Comparison of ENCODE assay signal across 10 mouse cellular contexts in genomic region chr1:168180622-168181441, GRCm38 (mm10).
DNase-seq lines count a peak whose midpoint lies in the region; ATAC-seq and TF ChIP-seq lines count a peak whose summit lies in the region.
"Had no signal": no experiment of that assay in that cellular context is flagged by ENCODE, and none has a peak within 500 bp of the region (broad histone marks: within the 10 kb centered on the region; RNA-seq: fewer than 3 reads in every experiment).

No protein-coding gene starts in this region.

- no peak for ATAC-seq in kidney, embryonic 14.5 days (ENCODE audit: low FRiP score, low TSS enrichment)
- ATAC-seq in kidney, embryonic 15.5 days (replicated peaks; ENCODE audit: low FRiP score): no peak

- TF ChIP-seq POLR2A in kidney, adult 2 months (IDR thresholded peaks at IDR 0.05; ENCODE audit: low read depth, low read length): no peak

- 77% methylated on average over 9 of the region's 9 CpGs for WGBS in kidney, adult 2 months
- 91% methylated on average over 9 of the region's 9 CpGs for WGBS in kidney, embryonic 14.5 days
- WGBS in kidney, embryonic 15.5 days: 81% methylated on average over 9 of the region's 9 CpGs

- no peak overlapping the region for H3K9ac ChIP-seq in kidney, embryonic 14.5 days (ENCODE audit: low read depth, low read length)
- H3K9ac ChIP-seq in kidney, embryonic 15.5 days: no peak overlapping the region

- peaks cover 10% of the 10 kb centered on the region for H3K36me3 ChIP-seq in kidney, adult 2 months (ENCODE audit: control insufficient read depth, insufficient read depth, low read length)
- peaks cover 62% of the 10 kb centered on the region for H3K36me3 ChIP-seq in kidney, embryonic 14.5 days (ENCODE audit: control insufficient read depth, insufficient read depth, low read length)
- peaks cover 79% of the 10 kb centered on the region for H3K36me3 ChIP-seq in kidney, embryonic 15.5 days

- no peak overlapping the region for H3K4me2 ChIP-seq in kidney, embryonic 14.5 days (replicated peaks; ENCODE audit: low read depth, low read length)
- H3K4me2 ChIP-seq in kidney, embryonic 15.5 days: no peak overlapping the region

- H3K9me3 ChIP-seq in kidney, embryonic 14.5 days (ENCODE audit: control insufficient read depth, low read length): no peaks in the 10 kb centered on the region
- no peaks in the 10 kb centered on the region for H3K9me3 ChIP-seq in kidney, embryonic 15.5 days (replicated peaks)

- H3K27me3 ChIP-seq in kidney, adult 2 months (replicated peaks; ENCODE audit: control insufficient read depth, insufficient read depth, low read length): no peaks in the 10 kb centered on the region
- no peaks in the 10 kb centered on the region for H3K27me3 ChIP-seq in kidney, embryonic 14.5 days (ENCODE audit: control insufficient read depth, insufficient read depth, low read length)
- no peaks in the 10 kb centered on the region for H3K27me3 ChIP-seq in kidney, embryonic 15.5 days

- H3K4me1 ChIP-seq in kidney, adult 2 months (ENCODE audit: control insufficient read depth, insufficient read depth, low read length): no peaks in the 10 kb centered on the region; the same call in 1 of the 2 replicates
- no peaks in the 10 kb centered on the region for H3K4me1 ChIP-seq in kidney, embryonic 14.5 days (ENCODE audit: control insufficient read depth, insufficient read depth, low read length)
- peaks cover 7% of the 10 kb centered on the region; the same call in 1 of the 2 replicates for H3K4me1 ChIP-seq in kidney, embryonic 15.5 days

- DNase-seq in kidney, adult 2 months: peak; percentile 48
- peak; percentile 46 to 80 for DNase-seq in gastrocnemius, adult 8-10 months (ENCODE audit: low spot score in 2 of 2)
- peak; percentile 66 for DNase-seq in ovary, postnatal 14 days (ENCODE audit: low spot score)
- DNase-seq in Muller cell, postnatal 12 days (ENCODE audit: inconsistent ontology term): no peak
- DNase-seq in cerebellum, adult 9-10 months: no peak
- DNase-seq in neural tube, embryonic 10.5 days (ENCODE audit: extremely low spot score, low spot score): no peak

- H3K27ac ChIP-seq in kidney, adult 2 months (ENCODE audit: insufficient read depth, low read depth, low read length): no peak overlapping the region
- no peak overlapping the region for H3K27ac ChIP-seq in kidney, embryonic 14.5 days (ENCODE audit: low read depth, low read length)
- peak overlapping the region; percentile 43; the same call in 1 of the 2 replicates for H3K27ac ChIP-seq in kidney, embryonic 15.5 days
- H3K27ac ChIP-seq: macrophage had no signal

- TF ChIP-seq CTCF in kidney, adult 2 months (conservative IDR thresholded peaks at IDR 0.05; ENCODE audit: insufficient read depth, insufficient read length, low read depth, low read length): no peak

- no peak overlapping the region for H3K4me3 ChIP-seq in kidney, adult 2 months (ENCODE audit: insufficient read depth, low read depth, low read length)
- no peak overlapping the region for H3K4me3 ChIP-seq in kidney, embryonic 14.5 days (ENCODE audit: low read length)
- H3K4me3 ChIP-seq in kidney, embryonic 15.5 days (replicated peaks): no peak overlapping the region
- H3K4me3 ChIP-seq: erythroblast, embryonic 14.5 days had no signal

Comparison
In these comparisons a context has a peak if more than half of its experiments do, and no peak if none do; other contexts are left out.
1. DNase-seq: peak in kidney, adult 2 months (single experiment), gastrocnemius, adult 8-10 months (2 of 2) and ovary, postnatal 14 days (single experiment); none in Muller cell, postnatal 12 days (single experiment), cerebellum, adult 9-10 months (single experiment) and neural tube, embryonic 10.5 days (single experiment).